Mouse (Mus musculus): ENCODE measurements at regions not wholly inside any gene's neighbourhood (a gene's known extent, or its start where the extent isn't known, plus 50 kb on each side); places are given as distances from the start of the nearest gene placed in this dataset.

GRCm38 (mm10) chr19:15199692-15200091 is 601.8 kb upstream of the Tle4 start:
- TF ChIP-seq CTCF (IDR thresholded peaks at IDR 0.05; ENCODE audit: insufficient read depth, low read depth, low read length) = no peak
- TF ChIP-seq POLR2A (IDR thresholded peaks at IDR 0.05; ENCODE audit: insufficient read depth, low read depth, low read length) = no peak
